Mouse (Mus musculus) MEL-GATA-1-ER (cell line): Measurements from ENCODE around the gene Ubqln1.
"Not testable (repeated sequence)": the region's sequence is repeated elsewhere in the genome, so short reads cannot be mapped to it uniquely, and the experiment has no call there.

Source experiments
- DNase-seq: peaks from one replicate; pipeline ENCODE4 v3.0.0-alpha.2; 2012; ENCODE audit warnings: low read depth; ENCODE audit errors: extremely low read depth

Gene Ubqln1

GRCm38 (mm10) chr13:58157036-58157435, 58.4 kb downstream of the Ubqln1 start:
- DNase-seq: peak; percentile 57

DNA sequence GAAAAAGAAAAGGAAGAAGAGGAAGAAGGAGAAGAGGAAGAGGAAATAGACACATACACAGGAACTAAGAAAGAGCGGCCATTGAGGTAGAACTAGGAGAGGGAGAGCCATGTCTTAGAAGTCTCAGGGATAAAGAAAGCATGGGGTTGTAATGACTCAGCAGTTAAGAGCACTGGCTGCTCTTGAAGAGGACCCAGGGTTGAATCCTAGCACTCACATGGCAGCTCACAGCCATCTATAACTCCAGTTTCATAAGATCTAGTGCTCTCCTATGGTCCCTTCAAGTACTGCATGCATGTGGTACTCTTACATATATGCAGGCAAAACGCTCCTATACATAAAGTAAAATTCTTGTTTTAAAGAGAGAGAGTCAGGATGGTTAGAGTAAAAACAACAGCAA, 59.4 kb downstream of the Ubqln1 start:
- DNase-seq: peak; percentile 59

GRCm38 (mm10) chr13:58150442-58150841, 65.0 kb downstream of the Ubqln1 start:
- peak; percentile 42 for DNase-seq

DNA sequence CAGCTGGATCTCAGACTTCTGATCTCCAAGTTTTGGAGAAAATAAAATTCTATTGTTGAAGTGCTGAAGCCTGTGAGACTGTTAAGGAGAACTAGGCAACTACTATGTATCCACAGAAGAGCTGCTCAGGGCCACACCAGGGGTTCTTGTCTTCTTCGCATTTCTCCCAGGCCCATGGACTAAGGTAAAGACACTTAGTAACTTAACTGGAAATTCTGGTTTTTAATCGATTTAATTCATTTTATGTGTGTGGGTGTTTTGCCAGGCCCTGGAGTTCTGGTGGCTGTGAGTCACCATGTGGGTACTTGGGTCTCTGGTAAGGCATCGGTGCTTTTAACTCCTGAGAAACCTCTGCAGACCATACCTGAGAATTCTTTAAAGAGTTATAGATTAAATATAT, 65.8 kb downstream of the Ubqln1 start:
- DNase-seq: peak; percentile 43

GRCm38 (mm10) chr13:58149033-58149558, 66.4 kb downstream of the Ubqln1 start:
- peak; percentile 78 for DNase-seq

DNA sequence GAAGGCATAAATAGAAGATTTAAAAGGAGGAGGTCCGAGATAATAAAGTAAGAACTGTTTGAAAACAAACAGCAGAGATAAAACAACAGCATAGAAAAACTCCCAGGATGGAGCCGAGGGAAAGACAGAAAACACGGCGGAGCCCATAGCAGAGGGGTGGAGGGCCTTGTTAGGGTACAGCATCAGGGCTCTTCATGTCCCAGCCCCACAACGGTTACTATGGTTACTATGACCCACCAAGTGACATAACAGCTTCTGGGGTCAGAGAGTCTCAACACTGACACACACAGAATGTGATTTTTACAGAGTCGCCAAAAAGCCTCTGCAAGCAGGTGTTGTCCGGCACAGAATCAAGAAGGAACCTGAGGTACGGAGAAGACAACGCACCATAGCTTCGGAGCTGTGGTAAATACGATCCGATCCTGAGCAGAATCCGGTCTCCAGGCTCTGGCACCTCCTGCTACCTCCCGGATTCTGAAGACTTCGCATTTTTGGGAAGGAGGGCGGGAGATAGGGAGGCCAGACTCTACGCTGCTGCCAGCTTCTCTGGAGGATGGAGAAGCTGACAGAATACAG, 67.1 kb downstream of the Ubqln1 start:
- peak; percentile 95 for DNase-seq

DNA sequence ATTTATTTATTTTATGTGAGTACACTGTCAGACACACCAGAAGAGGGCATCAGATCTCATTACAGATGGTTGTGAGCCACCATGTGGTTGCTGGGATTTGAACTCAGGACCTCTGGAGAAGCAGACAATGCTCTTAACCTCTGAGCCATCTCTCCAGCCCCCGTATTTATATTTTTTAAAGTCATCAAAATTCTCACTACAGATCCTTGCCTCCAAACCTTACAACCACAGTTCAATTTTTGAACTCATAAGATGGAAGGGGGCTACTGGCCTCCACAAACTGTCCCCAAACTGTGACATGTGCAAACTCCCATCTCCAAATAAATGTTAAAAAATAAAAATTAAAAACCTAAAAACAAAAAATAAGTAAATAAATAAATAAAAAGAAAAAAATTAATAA, 67.7 kb downstream of the Ubqln1 start:
- no peak for DNase-seq

GRCm38 (mm10) chr13:58146603-58147002, 68.8 kb downstream of the Ubqln1 start:
- DNase-seq: not testable (repeated sequence)

DNA sequence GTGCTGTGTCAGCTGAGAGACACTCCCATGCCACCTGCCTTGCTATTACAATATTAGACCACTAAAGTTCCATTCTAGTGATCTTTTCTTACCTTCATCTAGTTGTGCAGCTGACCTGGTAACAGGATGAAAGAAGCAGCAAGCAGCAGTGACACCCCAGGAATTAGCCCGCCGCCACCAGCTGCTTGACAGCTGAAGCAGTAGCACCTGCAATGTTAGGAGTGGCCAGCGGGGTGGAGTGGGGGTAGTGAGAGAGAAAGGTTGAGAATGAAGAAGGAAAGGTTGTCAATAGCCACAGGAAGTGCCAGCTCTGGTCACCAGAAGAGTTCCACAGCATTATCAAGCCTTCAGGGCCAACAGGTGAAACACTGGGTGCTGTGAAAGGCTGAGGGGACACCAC, 83.8 kb downstream of the Ubqln1 start:
- no peak for DNase-seq

- peak; percentile 53 for DNase-seq
Observed at GRCm38 (mm10) chr13:58129687-58130246, 85.7 kb downstream of the Ubqln1 start.

DNA sequence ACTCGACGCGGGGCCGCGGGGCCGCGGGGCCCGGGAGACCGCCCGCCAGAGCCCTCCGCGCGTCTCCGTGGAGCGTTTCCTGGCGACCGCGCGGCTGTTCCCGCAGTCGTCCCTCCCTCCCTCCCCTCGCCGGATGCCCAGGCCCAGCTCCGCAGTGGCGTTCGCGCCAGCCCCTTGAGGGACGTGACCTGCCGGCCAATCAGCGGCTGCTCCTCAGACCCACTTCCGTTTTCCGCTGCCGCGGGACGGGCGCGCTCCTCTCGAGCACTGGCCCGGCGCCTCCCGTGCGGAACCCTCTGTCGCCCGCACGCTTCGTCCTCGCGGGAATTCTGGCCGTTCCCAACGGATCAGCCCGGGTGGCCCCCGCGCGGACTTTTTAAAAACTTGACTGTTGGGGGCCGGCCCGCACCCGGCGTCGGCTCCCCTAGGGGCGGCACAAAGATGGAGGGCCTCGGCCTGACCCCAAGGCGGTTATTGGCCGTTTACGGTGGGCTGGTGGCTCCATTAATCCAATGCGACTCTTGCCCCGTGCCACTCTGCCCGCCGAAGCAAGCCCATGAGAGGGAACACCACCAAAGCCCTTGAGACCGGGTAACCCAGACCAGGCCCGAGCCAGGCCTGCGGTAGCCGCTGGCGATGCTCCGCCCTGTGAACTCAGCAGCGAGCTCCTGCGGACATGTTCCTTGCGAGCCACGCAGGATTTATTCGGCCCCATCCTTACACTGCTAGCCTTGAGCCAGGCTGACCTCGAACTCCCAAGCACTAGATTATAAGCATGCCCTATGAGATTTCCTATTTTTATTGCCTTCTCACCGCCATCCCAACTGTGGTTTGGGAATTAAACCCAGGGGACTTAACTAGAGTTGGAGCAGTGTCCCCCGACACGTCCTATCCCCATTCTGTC, 86.4 kb downstream of the Ubqln1 start:
- DNase-seq: peak; percentile 91

GRCm38 (mm10) chr13:58128396-58128767, 87.1 kb downstream of the Ubqln1 start, which contains the start of gene Hnrnpa0:
TSS of gene Hnrnpa0 (minus strand) at chr13:58128556.
- peak; percentile 73 for DNase-seq

DNA sequence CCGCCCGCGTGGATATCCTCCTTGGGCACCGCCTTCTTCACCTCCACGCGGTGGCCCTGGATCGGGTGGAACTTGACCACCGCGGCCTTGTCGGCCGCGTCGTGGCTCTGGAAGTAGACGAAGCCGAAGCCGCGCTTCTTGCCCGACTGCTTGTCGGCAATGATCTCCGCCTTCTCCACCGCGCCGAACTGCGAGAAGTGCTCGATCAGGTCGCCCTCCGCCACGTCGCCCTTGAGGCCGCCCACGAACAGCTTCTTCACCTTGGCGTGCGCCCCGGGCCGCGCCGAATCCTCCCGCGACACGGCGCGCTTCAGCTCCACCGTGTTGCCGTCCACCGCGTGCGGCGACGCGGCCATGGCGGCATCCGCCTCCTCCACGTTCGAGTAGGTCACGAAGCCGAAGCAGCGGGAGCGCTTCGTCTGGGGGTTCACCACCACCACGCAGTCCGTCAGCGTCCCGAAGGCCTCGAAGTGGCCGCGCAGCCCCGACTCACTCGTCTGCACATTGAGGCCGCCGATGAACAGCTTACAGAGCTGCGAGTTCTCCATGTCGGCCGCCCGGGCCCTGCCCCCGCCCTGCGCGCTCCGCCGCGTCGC, 87.6 kb downstream of the Ubqln1 start:
- DNase-seq: peak; percentile 28

DNA sequence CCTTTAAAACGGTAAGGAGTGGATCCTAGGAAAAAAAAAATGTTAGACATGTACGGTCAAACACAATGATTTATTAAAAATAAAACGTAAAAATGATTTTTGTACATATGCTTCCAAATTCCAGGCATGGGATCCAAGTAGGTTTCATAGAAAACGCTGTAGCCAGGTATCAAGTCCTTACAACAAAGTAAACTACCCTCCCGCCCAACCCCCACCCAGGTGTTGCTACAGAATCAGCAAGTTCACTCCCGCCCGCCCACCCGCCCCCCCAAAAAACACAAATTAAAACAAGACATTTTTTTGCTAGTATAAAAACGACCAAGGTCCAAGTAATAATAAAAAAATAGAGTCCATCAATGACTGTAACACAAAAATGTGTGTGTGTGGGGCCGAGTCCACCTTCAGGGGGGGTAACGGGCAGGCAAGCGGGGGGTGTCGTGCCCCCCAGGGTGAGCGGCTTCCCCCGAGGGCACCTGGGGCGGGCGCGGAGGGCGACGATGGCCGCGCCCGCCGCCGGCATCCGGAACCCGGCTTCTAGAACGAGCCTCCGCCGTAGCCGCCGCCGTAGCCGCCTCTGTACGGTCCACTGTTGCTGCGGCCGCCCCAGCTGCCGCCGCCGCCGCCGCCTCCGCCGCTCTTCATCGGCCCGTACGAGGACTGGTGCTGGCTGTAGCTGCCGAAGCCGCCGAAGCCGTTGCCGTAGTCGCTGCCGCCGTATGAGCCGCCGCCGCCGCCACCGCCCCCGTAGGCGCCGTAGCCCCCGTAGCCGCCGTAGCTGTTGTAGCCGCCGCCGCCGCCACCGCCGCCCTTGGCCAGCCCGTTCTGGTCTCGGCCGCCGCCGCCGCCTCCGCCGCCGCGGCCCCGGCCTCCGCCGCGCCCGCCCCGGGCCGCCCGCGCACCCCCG, 88.3 kb downstream of the Ubqln1 start:
- DNase-seq: peak; percentile 22
